Mouse (Mus musculus) stomach, embryonic 15.5 days (tissue): Measurements from ENCODE around the gene Mboat7. TPM values are rescaled to one million over a fixed set of nuclear protein-coding genes. Genes with fewer than 3 reads are reported as not detected.
A peak's percentile ranks its signal among the peaks of the same experiment; 100 is the strongest.

ENCODE experiments used
- ATAC-seq: fragments of 200-750 bp; cut with Nextera tagmentation; 2 replicates; pipeline ENCODE4 v1.8.0; 2017; ENCODE audit warnings: low read depth, moderate number of reproducible peaks, moderate TSS enrichment; ENCODE audit not compliant: insufficient read depth, low FRiP score
- H3K27ac ChIP-seq: fragments of 300-500 bp; sonication (generic); 2 replicates; pipeline ENCODE4 v1.5.1; 2015; ENCODE audit warnings: mild to moderate bottlenecking, inconsistent platforms
- H3K27me3 ChIP-seq: fragments of 300-500 bp; sonication (generic); replicated peaks from 2 replicates; pipeline ENCODE4 v1.6.1; 2015; ENCODE audit warnings: inconsistent platforms
- H3K36me3 ChIP-seq: fragments of 300-500 bp; sonication (generic); 2 replicates; pipeline ENCODE4 v1.6.1; 2015; ENCODE audit warnings: inconsistent platforms
- H3K4me1 ChIP-seq: fragments of 300-500 bp; sonication (generic); 2 replicates; pipeline ENCODE4 v1.6.1; 2015; ENCODE audit warnings: inconsistent platforms
- H3K4me2 ChIP-seq: fragments of 300-500 bp; sonication (generic); 2 replicates; pipeline ENCODE4 v1.6.1; 2015; ENCODE audit warnings: mild to moderate bottlenecking, inconsistent platforms
- H3K4me3 ChIP-seq: fragments of 300-500 bp; sonication (generic); replicated peaks from 2 replicates; pipeline ENCODE4 v1.5.1; 2015; ENCODE audit warnings: inconsistent platforms
- H3K9ac ChIP-seq: fragments of 300-500 bp; sonication (generic); 2 replicates; pipeline ENCODE4 v1.6.1; 2015; ENCODE audit warnings: inconsistent platforms
- H3K9me3 ChIP-seq: fragments of 300-500 bp; sonication (generic); 2 replicates; pipeline ENCODE4 v1.6.1; 2016; ENCODE audit warnings: inconsistent platforms
- WGBS: fragments of 180-500 bp; shearing (Covaris S2); methylation state at CpG from one replicate; pipeline ENCODE4 v1.1.7; 2015; 5-methylcytosine and 5-hydroxymethylcytosine counted together
- polyA plus RNA-seq: library from polyadenylated mRNA; unstranded; fragments of >200 nt; fragmentation: Nextera tagmentation; extraction: Ambion mirVana; gene quantifications from 2 replicates; pipeline ENCODE4 v1.2.1, GENCODE M21; 2015

The Mboat7 gene
- polyA plus RNA-seq, 1 experiment from 2014 or later = 53.2 TPM

DNA sequence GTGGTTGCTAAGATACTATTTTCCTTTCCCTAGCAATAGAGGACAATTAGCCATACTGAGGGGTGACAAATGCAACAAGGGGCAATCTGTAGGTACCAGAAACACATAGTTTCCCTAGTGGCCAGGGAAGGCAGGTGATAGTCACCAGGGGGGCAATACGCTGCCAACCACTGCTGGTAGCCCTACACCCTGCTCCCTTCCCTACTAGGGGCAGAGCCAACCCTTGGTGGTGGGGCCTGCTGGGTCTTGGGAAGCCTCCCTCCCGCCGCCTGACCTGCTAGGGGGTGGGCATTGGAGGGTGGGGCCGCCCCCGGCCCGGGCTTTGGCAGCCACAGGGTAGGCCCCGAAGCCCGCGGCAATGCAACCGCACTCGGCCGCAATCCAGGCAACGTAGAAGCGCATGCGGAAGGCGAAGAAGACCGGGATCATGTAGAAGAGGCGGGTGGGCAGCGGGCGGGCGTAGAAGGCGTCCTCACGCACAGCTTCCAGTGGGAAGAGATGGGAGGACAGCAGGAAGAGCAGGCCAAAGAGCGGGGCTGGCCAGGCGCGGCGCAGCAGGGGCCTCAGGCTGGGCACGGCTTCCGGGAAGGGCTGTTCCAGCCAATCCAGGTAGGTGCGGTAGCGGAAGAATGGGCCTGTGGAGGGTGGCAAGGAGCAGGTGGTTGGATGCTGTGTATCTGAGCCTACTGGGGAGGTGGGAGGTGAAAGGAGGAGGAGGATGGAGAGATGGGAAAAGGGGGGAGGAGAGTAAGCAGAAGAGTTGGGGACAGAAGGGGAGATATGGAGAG, 7.7 kb downstream of the Mboat7 start:
- Histone ChIP-seq H3K4me3 (no peak overlapping the region), H3K27ac (no peak overlapping the region), H3K9ac (no peak overlapping the region), H3K4me1 (no peaks in the 10 kb centered on the region), H3K4me2 (no peak overlapping the region), H3K27me3 (no peaks in the 10 kb centered on the region), H3K9me3 (no peaks in the 10 kb centered on the region), H3K36me3 (peaks cover 11% of the 10 kb centered on the region; the same call in 1 of the 2 replicates)
- 86% methylated on average over 31 of the region's 31 CpGs for WGBS
- no peak for ATAC-seq

DNA sequence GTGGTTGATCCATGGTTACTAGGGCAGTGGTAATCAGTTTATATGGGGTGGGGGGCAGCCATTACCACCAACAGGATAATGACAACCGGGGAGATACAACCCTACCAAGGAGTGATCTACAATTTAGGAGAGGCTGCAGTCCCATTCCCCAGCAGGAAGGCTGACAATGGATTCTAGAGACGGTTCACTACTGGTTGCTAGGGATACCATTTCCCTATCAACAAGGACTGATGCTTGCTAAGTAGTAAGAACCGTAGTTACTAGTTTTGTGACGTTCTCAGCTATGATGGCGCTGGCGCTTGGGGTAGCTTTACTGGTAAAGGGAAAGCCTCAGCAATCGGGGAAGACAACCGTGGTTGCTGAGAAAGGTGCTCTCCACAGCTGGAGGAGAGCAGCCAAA, 8.6 kb downstream of the Mboat7 start:
- H3K27me3 ChIP-seq = no peaks in the 10 kb centered on the region
- WGBS = 90% methylated on average over 8 of the region's 8 CpGs
- peaks cover 11% of the 10 kb centered on the region; the same call in 1 of the 2 replicates for H3K36me3 ChIP-seq
- H3K4me2 ChIP-seq = no peak overlapping the region
- ATAC-seq = no peak
- no peaks in the 10 kb centered on the region for H3K4me1 ChIP-seq
- H3K27ac ChIP-seq = no peak overlapping the region
- no peak overlapping the region for H3K9ac ChIP-seq
- no peaks in the 10 kb centered on the region for H3K9me3 ChIP-seq
- no peak overlapping the region for H3K4me3 ChIP-seq

DNA sequence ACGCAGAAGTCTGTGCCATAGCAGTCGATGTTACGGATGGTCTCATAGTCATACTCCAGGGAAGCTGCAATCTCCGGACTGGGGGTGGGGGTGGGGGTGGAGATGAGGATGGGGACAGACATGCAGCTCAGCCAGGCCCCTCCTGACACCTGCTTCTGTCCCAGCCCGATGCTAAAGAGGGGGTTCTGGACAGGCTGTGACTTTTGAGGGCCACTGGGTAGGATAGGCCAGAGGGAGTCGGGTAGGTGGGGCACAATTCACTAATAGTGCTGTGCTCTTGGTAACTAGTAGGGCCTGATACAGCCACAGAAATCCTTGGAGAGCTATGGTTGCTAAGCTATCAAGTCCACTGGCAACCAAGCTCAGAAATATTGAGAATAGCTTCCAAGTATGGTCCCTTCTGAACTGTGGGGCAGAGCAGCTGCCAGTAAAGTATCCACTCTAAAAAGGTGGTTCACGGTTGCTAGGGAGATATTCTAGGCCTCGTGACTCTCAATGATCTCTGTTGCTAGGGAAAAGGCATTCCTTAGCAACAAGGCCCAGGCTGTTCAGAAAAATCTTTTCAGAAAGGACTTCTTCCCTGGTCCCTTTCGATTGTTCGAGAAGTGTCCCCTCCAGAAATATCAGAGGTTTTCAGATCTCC, 9.3 kb downstream of the Mboat7 start:
- Histone ChIP-seq H3K9ac (no peak overlapping the region), H3K4me3 (no peak overlapping the region), H3K4me1 (no peaks in the 10 kb centered on the region), H3K4me2 (no peak overlapping the region), H3K27ac (no peak overlapping the region), H3K27me3 (no peaks in the 10 kb centered on the region), H3K36me3 (peaks cover 11% of the 10 kb centered on the region; the same call in 1 of the 2 replicates), H3K9me3 (no peaks in the 10 kb centered on the region)
- ATAC-seq = no peak
- WGBS = 83% methylated on average over 10 of the region's 10 CpGs

DNA sequence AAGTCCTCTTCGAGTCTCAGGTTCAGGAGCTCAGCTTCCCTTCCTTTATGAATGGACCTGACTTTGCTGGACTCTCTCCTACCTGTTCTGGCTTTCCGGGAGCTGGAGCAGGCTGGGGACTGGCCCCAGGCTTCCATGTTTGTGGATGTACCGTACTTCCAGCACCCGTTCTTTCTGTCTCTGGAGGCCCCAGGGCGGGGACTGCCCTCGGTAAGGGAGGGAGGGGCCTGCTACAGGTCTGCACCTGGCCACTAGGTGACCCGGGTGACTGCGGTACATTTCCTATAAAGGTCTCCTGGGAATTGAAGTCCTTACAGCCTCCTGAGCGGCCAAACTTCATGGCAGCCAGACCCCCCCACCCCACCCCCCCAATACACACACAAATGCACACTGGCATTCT, 16.0 kb downstream of the Mboat7 start, which contains the start of gene Tmc4:
Gene Tmc4 (minus strand): TSS at position 212 of the 400 bp plus-strand sequence.
- Histone ChIP-seq H3K9ac (peak within 1 kb of the TSS; percentile 12; the same call in 1 of the 2 replicates), H3K4me2 (peak within 1 kb of the TSS; percentile 45), H3K36me3 (no peaks in the 10 kb centered on the region), H3K9me3 (no peaks in the 10 kb centered on the region), H3K27ac (peak within 1 kb of the TSS; percentile 42), H3K4me1 (no peaks in the 10 kb centered on the region), H3K27me3 (no peaks in the 10 kb centered on the region), H3K4me3 (peak within 1 kb of the TSS; percentile 41)
- 46% methylated on average over 9 of the region's 9 CpGs for WGBS
- peak; percentile 86 for ATAC-seq

DNA sequence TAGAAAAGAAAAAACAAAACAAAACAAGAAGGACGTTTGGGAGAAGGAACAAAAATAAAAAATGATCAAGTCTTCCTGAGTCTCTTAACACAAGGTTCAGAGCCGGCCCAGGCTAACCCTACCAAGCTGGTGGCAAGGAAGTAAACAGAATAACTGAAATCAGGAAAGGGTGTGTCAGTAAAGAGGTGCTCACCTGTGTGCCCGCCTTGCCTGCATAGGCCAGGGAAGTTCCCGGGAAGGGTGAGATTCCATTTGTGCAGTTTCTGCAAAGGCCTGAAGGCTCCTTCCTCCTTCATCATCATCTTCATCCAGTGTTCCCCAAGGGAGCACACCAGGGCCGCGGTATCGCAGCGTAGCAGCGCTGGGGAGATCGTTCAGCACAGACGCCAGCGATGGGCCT, 17.0 kb downstream of the Mboat7 start:
- Histone ChIP-seq H3K9ac (peak overlapping the region; percentile 12; the same call in 1 of the 2 replicates), H3K36me3 (no peaks in the 10 kb centered on the region), H3K4me3 (peak overlapping the region; percentile 41), H3K4me2 (peak overlapping the region; percentile 45), H3K9me3 (no peaks in the 10 kb centered on the region), H3K27ac (peak overlapping the region; percentile 42; the same call in 1 of the 2 replicates), H3K4me1 (no peaks in the 10 kb centered on the region), H3K27me3 (no peaks in the 10 kb centered on the region)
- 74% methylated on average over 12 of the region's 12 CpGs for WGBS
- ATAC-seq = no peak

DNA sequence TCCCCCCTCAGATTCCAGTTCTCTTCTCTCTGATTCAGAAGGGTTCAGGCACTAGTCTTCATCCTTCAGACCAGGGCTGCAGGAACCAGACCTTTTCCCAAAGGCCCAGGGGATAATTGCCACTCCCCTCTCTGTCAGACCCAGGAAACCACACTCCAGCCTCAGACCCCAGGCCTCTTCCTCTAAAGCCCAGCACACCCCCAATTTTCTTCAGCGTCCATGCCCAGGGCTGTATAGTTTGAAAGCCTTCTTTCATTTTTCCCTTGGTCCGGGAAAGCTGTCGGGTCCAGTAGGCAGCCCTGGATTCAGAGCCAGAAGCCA, 18.1 kb downstream of the Mboat7 start:
- Histone ChIP-seq H3K36me3 (no peaks in the 10 kb centered on the region), H3K27me3 (no peaks in the 10 kb centered on the region), H3K9ac (no peak overlapping the region), H3K9me3 (no peaks in the 10 kb centered on the region), H3K4me1 (no peaks in the 10 kb centered on the region), H3K27ac (no peak overlapping the region), H3K4me2 (no peak overlapping the region), H3K4me3 (no peak overlapping the region)
- ATAC-seq = no peak
- 76% methylated on average over 3 of the region's 3 CpGs for WGBS

GRCm38 (mm10) chr7:3674507-3675227, 18.7 kb downstream of the Mboat7 start:
- H3K36me3 ChIP-seq = no peaks in the 10 kb centered on the region
- peak; percentile 83 for ATAC-seq
- H3K4me3 ChIP-seq = no peak overlapping the region
- no peaks in the 10 kb centered on the region for H3K4me1 ChIP-seq
- H3K9ac ChIP-seq = no peak overlapping the region
- WGBS = 70% methylated on average over 10 of the region's 10 CpGs
- H3K27ac ChIP-seq = no peak overlapping the region
- H3K27me3 ChIP-seq = no peaks in the 10 kb centered on the region
- H3K4me2 ChIP-seq = no peak overlapping the region
- H3K9me3 ChIP-seq = no peaks in the 10 kb centered on the region

- ATAC-seq = 0 out of 2 replicates have a peak, but pooled peaks have one; percentile 12
- no peaks in the 10 kb centered on the region for H3K9me3 ChIP-seq
- peaks cover 12% of the 10 kb centered on the region for H3K4me1 ChIP-seq
- H3K4me3 ChIP-seq = 0 out of 2 replicates have a peak overlapping the region, but pooled peaks have one; percentile 6
- 17% methylated on average over 14 of the region's 14 CpGs for WGBS
- peaks cover 11% of the 10 kb centered on the region for H3K36me3 ChIP-seq
- no peaks in the 10 kb centered on the region for H3K27me3 ChIP-seq
- peak overlapping the region; percentile 91; the same call in 1 of the 2 replicates for H3K27ac ChIP-seq
- peak overlapping the region; percentile 55 for H3K4me2 ChIP-seq
- no peak overlapping the region for H3K9ac ChIP-seq
Observed at GRCm38 (mm10) chr7:3666921-3667391, 26.4 kb downstream of the Mboat7 start.

- H3K27ac ChIP-seq = peak within 1 kb of the TSS; percentile 92
- H3K4me2 ChIP-seq = peak within 1 kb of the TSS; percentile 55
- WGBS = 3% methylated on average over 45 of the region's 45 CpGs
- peaks cover 12% of the 10 kb centered on the region for H3K4me1 ChIP-seq
- no peaks in the 10 kb centered on the region for H3K9me3 ChIP-seq
- H3K4me3 ChIP-seq = peak within 1 kb of the TSS; percentile 69
- peak within 1 kb of the TSS; percentile 84; the same call in 1 of the 2 replicates for H3K9ac ChIP-seq
- H3K36me3 ChIP-seq = peaks cover 24% of the 10 kb centered on the region
- ATAC-seq = peak; percentile 99
- H3K27me3 ChIP-seq = no peaks in the 10 kb centered on the region
Observed at GRCm38 (mm10) chr7:3665215-3666114, 27.9 kb downstream of the Mboat7 start, which contains the start of gene Leng1. Leng1 (minus strand) TSS chr7:3665840.

DNA sequence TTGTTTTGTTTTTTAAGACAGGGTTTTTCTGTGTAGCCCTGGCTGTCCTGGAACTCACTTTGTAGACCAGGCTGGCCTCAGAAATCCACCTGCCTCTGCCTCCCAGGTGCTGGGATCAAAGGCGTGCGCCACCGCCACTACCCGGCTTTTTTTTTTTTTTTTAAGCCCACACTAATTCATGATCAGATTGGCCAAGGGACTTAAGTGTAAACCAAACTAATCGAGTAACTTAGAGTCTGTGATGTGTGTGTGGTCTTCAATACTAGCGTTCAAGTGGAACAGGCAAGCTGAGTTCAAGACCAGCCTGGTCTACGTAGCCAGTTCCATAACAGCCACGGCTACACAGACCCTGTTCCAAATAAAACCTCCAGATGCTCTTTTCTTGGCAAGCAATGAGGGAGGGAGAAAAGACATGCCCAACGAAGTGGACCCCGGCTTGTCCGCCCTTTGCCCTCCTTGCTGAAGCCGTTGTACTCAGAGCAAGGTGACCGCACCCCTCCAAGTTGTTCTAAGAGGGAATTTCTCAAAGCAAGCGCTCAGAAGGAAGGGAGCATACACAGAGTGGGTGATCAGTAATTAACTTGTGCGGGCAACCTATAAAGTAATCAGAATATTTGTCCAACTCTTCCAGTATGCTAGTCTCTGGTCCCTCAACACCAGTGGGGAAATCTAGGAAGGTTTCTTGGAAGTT, 28.7 kb downstream of the Mboat7 start:
- peak overlapping the region; percentile 69 for H3K4me3 ChIP-seq
- no peaks in the 10 kb centered on the region for H3K9me3 ChIP-seq
- no peaks in the 10 kb centered on the region for H3K27me3 ChIP-seq
- 27% methylated on average over 15 of the region's 15 CpGs for WGBS
- H3K27ac ChIP-seq = peak overlapping the region; percentile 92
- peaks cover 12% of the 10 kb centered on the region for H3K4me1 ChIP-seq
- peak overlapping the region; percentile 55 for H3K4me2 ChIP-seq
- H3K9ac ChIP-seq = peak overlapping the region; percentile 84; the same call in 1 of the 2 replicates
- ATAC-seq = peak; percentile 42
- H3K36me3 ChIP-seq = peaks cover 32% of the 10 kb centered on the region
